Mouse (Mus musculus) neural tube, embryonic 15.5 days (tissue): ENCODE results near the gene Tbc1d22a. TPM values are rescaled to one million over a fixed set of nuclear protein-coding genes. Genes with fewer than 3 reads are reported as not detected.
"Not testable (repeated sequence)": the region's sequence is repeated elsewhere in the genome, so short reads cannot be mapped to it uniquely, and the experiment has no call there.

ENCODE experiments used
- ATAC-seq: fragments of 200-750 bp; cut with Nextera tagmentation; 2 replicates; pipeline ENCODE4 v1.8.0; 2017; ENCODE audit warnings: mild to moderate bottlenecking, moderate TSS enrichment, moderate library complexity; ENCODE audit not compliant: low FRiP score
- H3K27ac ChIP-seq: fragments of 300-500 bp; sonication (generic); replicated peaks from 2 replicates; pipeline ENCODE4 v1.5.1; 2015; ENCODE audit warnings: mild to moderate bottlenecking, inconsistent platforms
- H3K27me3 ChIP-seq: fragments of 300-500 bp; sonication (generic); replicated peaks from 2 replicates; pipeline ENCODE4 v1.6.1; 2015; ENCODE audit warnings: inconsistent platforms
- H3K36me3 ChIP-seq: fragments of 300-500 bp; sonication (generic); 2 replicates; pipeline ENCODE4 v1.6.1; 2015; ENCODE audit warnings: inconsistent platforms
- H3K4me1 ChIP-seq: fragments of 300-500 bp; sonication (generic); 2 replicates; pipeline ENCODE4 v1.6.1; 2015; ENCODE audit warnings: inconsistent platforms
- H3K4me2 ChIP-seq: fragments of 300-500 bp; sonication (generic); 2 replicates; pipeline ENCODE4 v1.6.1; 2015; ENCODE audit warnings: inconsistent platforms, mild to moderate bottlenecking, moderate library complexity
- H3K4me3 ChIP-seq: fragments of 300-500 bp; sonication (generic); replicated peaks from 2 replicates; pipeline ENCODE4 v1.5.1; 2015; ENCODE audit warnings: mild to moderate bottlenecking, inconsistent platforms
- H3K9ac ChIP-seq: fragments of 300-500 bp; sonication (generic); replicated peaks from 2 replicates; pipeline ENCODE4 v1.6.1; 2015; ENCODE audit warnings: mild to moderate bottlenecking, inconsistent platforms
- H3K9me3 ChIP-seq: fragments of 300-500 bp; sonication (generic); replicated peaks from 2 replicates; pipeline ENCODE4 v1.6.1; 2016; ENCODE audit warnings: inconsistent platforms
- WGBS: fragments of 180-500 bp; shearing (Covaris S2); methylation state at CpG from one replicate; pipeline ENCODE4 v1.1.7; 2015; ENCODE audit warnings: mixed read lengths; 5-methylcytosine and 5-hydroxymethylcytosine counted together
- polyA plus RNA-seq: library from polyadenylated mRNA; unstranded; fragments of >200 nt; fragmentation: Nextera tagmentation; extraction: Ambion mirVana; gene quantifications from 2 replicates; pipeline ENCODE4 v1.2.1, GENCODE M21; 2015

Gene Tbc1d22a
- polyA plus RNA-seq, 1 experiment from 2014 or later, result 11.0 TPM

- not testable (repeated sequence) for H3K27ac ChIP-seq, H3K9ac ChIP-seq, H3K27me3 ChIP-seq, H3K9me3 ChIP-seq, ATAC-seq, H3K4me3 ChIP-seq, H3K36me3 ChIP-seq, H3K4me2 ChIP-seq
- whole genome bisulfite sequencing, result 94% methylated on average over 5 of the region's 5 CpGs
- H3K4me1 ChIP-seq, result peaks cover 47% of the 10 kb centered on the region
These were observed 2.1 kb upstream of the Tbc1d22a start for GRCm38 (mm10) chr15:86212193-86212592.

GRCm38 (mm10) chr15:86214549-86215201 is 416 bp downstream of the Tbc1d22a start:
- ATAC-seq, result peak; percentile 55; the same call in 1 of the 2 replicates

GRCm38 (mm10) chr15:86216641-86217040 is 2.4 kb downstream of the Tbc1d22a start:
- H3K27ac ChIP-seq, H3K27me3 ChIP-seq, ATAC-seq, H3K9ac ChIP-seq, H3K9me3 ChIP-seq, H3K36me3 ChIP-seq, H3K4me3 ChIP-seq, H3K4me2 ChIP-seq: not testable (repeated sequence)
- WGBS, result 88% methylated on average over 9 of the region's 9 CpGs
- H3K4me1 ChIP-seq, result peaks cover 29% of the 10 kb centered on the region

More at GRCm38 (mm10) chr15:86214549-86215201, 416 bp downstream of the Tbc1d22a start:
- Histone ChIP-seq H3K4me2 (peak overlapping the region; percentile 95), H3K27ac (peak overlapping the region; percentile 95), H3K9ac (peak overlapping the region; percentile 82), H3K4me3 (peak overlapping the region; percentile 81), H3K27me3 (no peaks in the 10 kb centered on the region), H3K4me1 (peaks cover 44% of the 10 kb centered on the region), H3K36me3 (no peaks in the 10 kb centered on the region), H3K9me3 (no peaks in the 10 kb centered on the region)
- 17% methylated on average over 25 of the region's 25 CpGs for WGBS

GRCm38 (mm10) chr15:86219534-86220228 is 5.4 kb downstream of the Tbc1d22a start:
- H3K36me3 ChIP-seq, result no peaks in the 10 kb centered on the region
- H3K27ac ChIP-seq, result no peak overlapping the region
- H3K4me3 ChIP-seq, result no peak overlapping the region
- peaks cover 12% of the 10 kb centered on the region for H3K4me1 ChIP-seq
- ATAC-seq, result no peak
- H3K27me3 ChIP-seq, result no peaks in the 10 kb centered on the region
- H3K9ac ChIP-seq, result no peak overlapping the region
- no peak overlapping the region for H3K4me2 ChIP-seq
- 75% methylated on average over 7 of the region's 7 CpGs for WGBS
- no peaks in the 10 kb centered on the region for H3K9me3 ChIP-seq

- Histone ChIP-seq H3K9me3 (no peaks in the 10 kb centered on the region), H3K4me2 (no peak overlapping the region), H3K36me3 (no peaks in the 10 kb centered on the region), H3K27me3 (no peaks in the 10 kb centered on the region), H3K9ac (no peak overlapping the region), H3K27ac (no peak overlapping the region), H3K4me3 (no peak overlapping the region), H3K4me1 (peaks cover 6% of the 10 kb centered on the region)
- WGBS, result 85% methylated on average over 5 of the region's 5 CpGs
- no peak for ATAC-seq
These were observed 6.0 kb downstream of the Tbc1d22a start for GRCm38 (mm10) chr15:86220229-86220630.

GRCm38 (mm10) chr15:86220715-86221114 is 6.5 kb downstream of the Tbc1d22a start:
- no peak overlapping the region for H3K9ac ChIP-seq
- H3K9me3 ChIP-seq, result no peaks in the 10 kb centered on the region
- no peak for ATAC-seq

GRCm38 (mm10) chr15:86221369-86221768 is 7.1 kb downstream of the Tbc1d22a start:
- Histone ChIP-seq H3K9me3 (no peaks in the 10 kb centered on the region), H3K9ac (no peak overlapping the region), H3K27me3 (no peaks in the 10 kb centered on the region), H3K36me3 (no peaks in the 10 kb centered on the region), H3K4me3 (no peak overlapping the region), H3K4me1 (peaks cover under 1% of the 10 kb centered on the region), H3K27ac (no peak overlapping the region), H3K4me2 (no peak overlapping the region)
- 83% methylated on average over 4 of the region's 4 CpGs for WGBS
- ATAC-seq, result no peak

More at GRCm38 (mm10) chr15:86220715-86221114, 6.5 kb downstream of the Tbc1d22a start:
- peaks cover 3% of the 10 kb centered on the region for H3K4me1 ChIP-seq
- no peak overlapping the region for H3K4me3 ChIP-seq
- WGBS, result 86% methylated on average over 4 of the region's 4 CpGs
- H3K4me2 ChIP-seq, result no peak overlapping the region
- no peak overlapping the region for H3K27ac ChIP-seq
- H3K27me3 ChIP-seq, result no peaks in the 10 kb centered on the region
- no peaks in the 10 kb centered on the region for H3K36me3 ChIP-seq

GRCm38 (mm10) chr15:86221901-86222300 is 7.6 kb downstream of the Tbc1d22a start:
- not testable (repeated sequence) for ATAC-seq, H3K9ac ChIP-seq, H3K27ac ChIP-seq, H3K4me3 ChIP-seq, H3K36me3 ChIP-seq, H3K4me2 ChIP-seq, H3K27me3 ChIP-seq, H3K4me1 ChIP-seq, H3K9me3 ChIP-seq
- 81% methylated on average over 11 of the region's 11 CpGs for WGBS

GRCm38 (mm10) chr15:86224972-86225551 is 10.8 kb downstream of the Tbc1d22a start:
- no peak for ATAC-seq
- no peak overlapping the region for H3K27ac ChIP-seq

GRCm38 (mm10) chr15:86226221-86226620 is 12.0 kb downstream of the Tbc1d22a start:
- H3K36me3 ChIP-seq, result no peaks in the 10 kb centered on the region
- H3K4me2 ChIP-seq, result no peak overlapping the region
- no peak overlapping the region for H3K4me3 ChIP-seq
- no peaks in the 10 kb centered on the region for H3K9me3 ChIP-seq
- H3K4me1 ChIP-seq, result no peaks in the 10 kb centered on the region
- H3K9ac ChIP-seq, result no peak overlapping the region
- no peak overlapping the region for H3K27ac ChIP-seq
- WGBS, result 78% methylated on average over 5 of the region's 5 CpGs
- no peaks in the 10 kb centered on the region for H3K27me3 ChIP-seq
- ATAC-seq, result no peak

More at GRCm38 (mm10) chr15:86224972-86225551, 10.8 kb downstream of the Tbc1d22a start:
- Histone ChIP-seq H3K9me3 (no peaks in the 10 kb centered on the region), H3K4me2 (no peak overlapping the region), H3K4me3 (no peak overlapping the region), H3K4me1 (no peaks in the 10 kb centered on the region), H3K36me3 (no peaks in the 10 kb centered on the region), H3K27me3 (no peaks in the 10 kb centered on the region), H3K9ac (no peak overlapping the region; the same call in 1 of the 2 replicates)
- WGBS, result 90% methylated on average over 7 of the region's 7 CpGs

- Histone ChIP-seq H3K9ac (no peak overlapping the region), H3K27me3 (no peaks in the 10 kb centered on the region), H3K4me1 (peaks cover 7% of the 10 kb centered on the region; the same call in 1 of the 2 replicates), H3K9me3 (no peaks in the 10 kb centered on the region), H3K4me3 (no peak overlapping the region), H3K27ac (no peak overlapping the region), H3K36me3 (no peaks in the 10 kb centered on the region), H3K4me2 (no peak overlapping the region)
- ATAC-seq, result no peak
- WGBS, result 83% methylated on average over 2 of the region's 2 CpGs
These were observed 12.7 kb downstream of the Tbc1d22a start for GRCm38 (mm10) chr15:86226968-86227367.

GRCm38 (mm10) chr15:86228186-86228585 is 13.9 kb downstream of the Tbc1d22a start:
- Histone ChIP-seq H3K9me3 (no peaks in the 10 kb centered on the region), H3K27ac (no peak overlapping the region), H3K36me3 (no peaks in the 10 kb centered on the region), H3K4me2 (no peak overlapping the region), H3K4me3 (no peak overlapping the region), H3K4me1 (peaks cover 11% of the 10 kb centered on the region; the same call in 1 of the 2 replicates), H3K27me3 (no peaks in the 10 kb centered on the region), H3K9ac (no peak overlapping the region)
- ATAC-seq, result no peak
- WGBS, result 32% methylated on average over 3 of the region's 3 CpGs
